Mouse (Mus musculus): ENCODE results near the gene Fgf15. TPM values are rescaled to one million over a fixed set of nuclear protein-coding genes. Genes with fewer than 3 reads are reported as not detected.

The Fgf15 gene
- total RNA-seq, 1 experiment, result 10.8 TPM

DNA sequence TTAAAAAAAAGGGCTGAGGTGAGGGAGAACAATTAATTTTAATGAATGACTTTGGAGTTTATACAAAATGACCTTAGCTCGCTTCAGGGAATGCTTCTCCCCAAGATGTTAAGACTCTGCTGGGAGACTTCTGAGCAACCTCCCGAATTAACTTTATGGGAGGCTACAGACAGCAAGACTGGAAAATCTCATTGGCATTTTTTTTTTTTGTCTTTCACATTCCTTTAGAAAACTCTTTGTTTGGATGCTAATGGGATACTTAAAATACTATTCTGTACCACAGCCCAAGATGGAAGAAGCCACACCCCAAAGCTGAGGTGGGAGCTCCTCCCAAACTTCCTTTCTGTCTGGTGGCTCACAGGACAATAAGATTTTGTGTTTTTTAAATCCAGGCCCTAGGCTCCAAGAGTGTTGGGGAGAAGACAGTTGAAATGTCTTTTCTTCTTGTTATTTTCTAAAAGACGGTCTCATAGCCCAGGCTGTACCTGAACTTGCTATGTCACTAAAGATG lies 32.1 kb upstream of the Fgf15 start:
- H3K36me3 ChIP-seq (ENCODE audit: control insufficient read depth, insufficient read depth, low read length, poor library complexity, severe bottlenecking), result peaks cover 30% of the 10 kb centered on the region
- H3K4me3 ChIP-seq (ENCODE audit: insufficient read depth in 1 of 2, low read depth in 1 of 2, low read length in 2 of 2, poor library complexity in 1 of 2, severe bottlenecking in 1 of 2), result peak overlapping the region; percentile 86 to 93
- in situ Hi-C loops (cut with MboI; ENCODE audit: low sequenced_read_pairs in 2 of 2, unreplicated experiment in 2 of 2), result no loop called here
- H3K9me3 ChIP-seq (ENCODE audit: control insufficient read depth, insufficient read depth, low read depth, low read length), result no peaks in the 10 kb centered on the region
- TF ChIP-seq CHD2 (IDR thresholded peaks at IDR 0.05; ENCODE audit: low read depth, low read length) (no peak), MAFK (IDR thresholded peaks at IDR 0.05; ENCODE audit: insufficient read depth, low read depth, low read length) (no peak), ZNF384 (IDR thresholded peaks at IDR 0.05; ENCODE audit: low read depth, low read length) (peak; percentile 96), HCFC1 (IDR thresholded peaks at IDR 0.05; ENCODE audit: borderline replicate concordance, insufficient read depth, low read length) (no peak), ZC3H11A (IDR thresholded peaks at IDR 0.05; ENCODE audit: borderline replicate concordance, low read depth, low read length) (no peak)
- H3K9ac ChIP-seq (ENCODE audit: insufficient read depth, low read depth, low read length, poor library complexity, severe bottlenecking), result peak overlapping the region; percentile 82; the same call in 1 of the 2 replicates
- peak overlapping the region; percentile 88; the same call in 1 of the 2 replicates for H3K27ac ChIP-seq (ENCODE audit: insufficient read depth, low read depth, low read length, poor library complexity, severe bottlenecking)
- H3K4me1 ChIP-seq (ENCODE audit: control insufficient read depth in 2 of 2, insufficient read depth in 2 of 2, low read length in 2 of 2, poor library complexity in 1 of 2), result peaks cover 6 to 30% of the 10 kb centered on the region in 2 experiments; a peak in 3 of 4 replicates
- peak; percentile 86 for DNase-seq (ENCODE audit: low read depth, low spot score)

DNA sequence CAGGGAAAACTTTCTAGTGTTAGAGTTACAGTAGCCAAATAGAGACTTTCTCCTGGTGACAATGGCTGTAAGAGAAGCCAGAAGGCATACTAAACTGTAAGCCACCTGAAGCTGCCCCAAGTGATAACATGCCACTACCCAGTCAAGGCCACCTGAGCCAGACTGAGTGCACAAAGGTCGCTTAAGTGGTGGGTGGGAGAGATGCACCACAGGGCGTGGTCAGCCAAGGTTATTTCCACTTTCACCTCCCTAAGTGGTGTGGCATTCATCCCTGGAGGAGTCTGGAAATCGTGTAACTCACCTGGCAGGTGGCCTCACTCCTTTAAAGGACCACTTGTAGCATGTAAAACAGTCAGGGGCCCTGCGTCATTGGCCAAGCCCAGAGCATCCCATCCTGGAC lies 29.2 kb upstream of the Fgf15 start:
- in situ Hi-C loops (cut with MboI; ENCODE audit: low sequenced_read_pairs in 2 of 2, unreplicated experiment in 2 of 2), result no loop called here
- TF ChIP-seq ZNF384 (IDR thresholded peaks at IDR 0.05; ENCODE audit: low read depth, low read length) (no peak), MAFK (IDR thresholded peaks at IDR 0.05; ENCODE audit: insufficient read depth, low read depth, low read length) (no peak), ZC3H11A (IDR thresholded peaks at IDR 0.05; ENCODE audit: borderline replicate concordance, low read depth, low read length) (no peak), HCFC1 (IDR thresholded peaks at IDR 0.05; ENCODE audit: borderline replicate concordance, insufficient read depth, low read length) (no peak), CHD2 (IDR thresholded peaks at IDR 0.05; ENCODE audit: low read depth, low read length) (no peak)

DNA sequence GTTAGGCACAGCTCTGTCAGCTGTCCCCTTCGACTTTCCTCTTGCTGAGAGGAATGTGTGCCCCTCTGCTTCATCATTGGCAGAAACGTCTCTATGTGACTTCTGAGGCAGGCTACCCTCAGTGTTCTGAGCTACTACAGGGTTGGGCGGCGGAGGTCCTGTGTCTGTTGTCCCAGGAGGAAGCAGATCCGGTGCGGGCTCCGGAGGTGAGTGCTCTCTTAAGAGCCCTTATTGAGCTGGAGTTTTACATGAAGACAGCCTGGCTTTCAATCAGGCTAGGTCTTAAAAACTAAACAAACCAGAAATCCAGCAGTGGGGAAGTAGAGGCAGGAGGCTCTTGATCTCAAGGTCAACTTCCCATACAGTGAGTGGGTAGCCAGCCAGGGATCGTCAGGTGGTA lies 28.7 kb upstream of the Fgf15 start:
- DNase-seq (ENCODE audit: low read depth, low spot score), result no peak
- H3K36me3 ChIP-seq (ENCODE audit: control insufficient read depth, insufficient read depth, low read length, poor library complexity, severe bottlenecking), result peaks cover 24% of the 10 kb centered on the region
- no peak overlapping the region for H3K4me3 ChIP-seq (ENCODE audit: insufficient read depth in 1 of 2, low read depth in 1 of 2, low read length in 2 of 2, poor library complexity in 1 of 2, severe bottlenecking in 1 of 2)
- H3K9me3 ChIP-seq (ENCODE audit: control insufficient read depth, insufficient read depth, low read depth, low read length), result no peaks in the 10 kb centered on the region
- H3K4me1 ChIP-seq (ENCODE audit: control insufficient read depth in 2 of 2, insufficient read depth in 2 of 2, low read length in 2 of 2, poor library complexity in 1 of 2), result peaks cover 10 to 30% of the 10 kb centered on the region in 2 experiments
- TF ChIP-seq ZNF384 (IDR thresholded peaks at IDR 0.05; ENCODE audit: low read depth, low read length) (no peak), HCFC1 (IDR thresholded peaks at IDR 0.05; ENCODE audit: borderline replicate concordance, insufficient read depth, low read length) (no peak), ZC3H11A (IDR thresholded peaks at IDR 0.05; ENCODE audit: borderline replicate concordance, low read depth, low read length) (no peak), CHD2 (IDR thresholded peaks at IDR 0.05; ENCODE audit: low read depth, low read length) (no peak), MAFK (IDR thresholded peaks at IDR 0.05; ENCODE audit: insufficient read depth, low read depth, low read length) (no peak)
- H3K9ac ChIP-seq (ENCODE audit: insufficient read depth, low read depth, low read length, poor library complexity, severe bottlenecking), result no peak overlapping the region
- peak overlapping the region; percentile 73 for H3K27ac ChIP-seq (ENCODE audit: insufficient read depth, low read depth, low read length, poor library complexity, severe bottlenecking)
- in situ Hi-C loops (cut with MboI; ENCODE audit: low sequenced_read_pairs in 2 of 2, unreplicated experiment in 2 of 2), result no loop called here

More for the DNA sequence above, 29.2 kb upstream of the Fgf15 start:
- Histone ChIP-seq H3K36me3 (ENCODE audit: control insufficient read depth, insufficient read depth, low read length, poor library complexity, severe bottlenecking) (peaks cover 28% of the 10 kb centered on the region), H3K4me3 (ENCODE audit: insufficient read depth in 1 of 2, low read depth in 1 of 2, low read length in 2 of 2, poor library complexity in 1 of 2, severe bottlenecking in 1 of 2) (no peak overlapping the region), H3K9me3 (ENCODE audit: control insufficient read depth, insufficient read depth, low read depth, low read length) (no peaks in the 10 kb centered on the region), H3K27ac (ENCODE audit: insufficient read depth, low read depth, low read length, poor library complexity, severe bottlenecking) (peak overlapping the region; percentile 73), H3K4me1 (ENCODE audit: control insufficient read depth in 2 of 2, insufficient read depth in 2 of 2, low read length in 2 of 2, poor library complexity in 1 of 2) (peaks cover 7 to 27% of the 10 kb centered on the region in 2 experiments), H3K9ac (ENCODE audit: insufficient read depth, low read depth, low read length, poor library complexity, severe bottlenecking) (no peak overlapping the region)
- DNase-seq (ENCODE audit: low read depth, low spot score), result no peak

DNA sequence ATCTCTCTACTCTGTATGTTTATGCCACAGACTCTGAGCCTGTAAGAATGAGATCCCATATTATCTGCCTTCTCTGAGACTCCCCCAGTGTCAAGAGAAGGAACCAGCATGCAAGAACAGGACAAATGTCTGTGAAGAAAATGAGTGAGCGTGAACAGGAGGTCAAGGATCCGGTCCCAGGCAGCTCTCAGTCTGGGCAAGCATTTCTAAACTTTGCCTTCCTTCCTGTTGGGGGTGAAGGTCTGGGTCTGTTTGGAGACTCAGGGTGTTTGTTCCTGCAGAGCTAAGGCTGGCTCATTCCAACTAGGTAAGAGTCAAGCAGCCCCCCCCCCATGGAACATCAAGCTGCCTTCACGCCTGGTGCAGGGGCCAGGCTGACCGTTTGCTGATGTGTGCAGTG lies 23.9 kb upstream of the Fgf15 start:
- no peaks in the 10 kb centered on the region for H3K9me3 ChIP-seq (ENCODE audit: control insufficient read depth, insufficient read depth, low read depth, low read length)
- in situ Hi-C loops (cut with MboI; ENCODE audit: low sequenced_read_pairs in 2 of 2, unreplicated experiment in 2 of 2), result no loop called here
- H3K27ac ChIP-seq (ENCODE audit: insufficient read depth, low read depth, low read length, poor library complexity, severe bottlenecking), result no peak overlapping the region
- DNase-seq (ENCODE audit: low read depth, low spot score), result no peak
- H3K4me1 ChIP-seq (ENCODE audit: control insufficient read depth in 2 of 2, insufficient read depth in 2 of 2, low read length in 2 of 2, poor library complexity in 1 of 2), result peaks cover 10 to 37% of the 10 kb centered on the region in 2 experiments
- H3K36me3 ChIP-seq (ENCODE audit: control insufficient read depth, insufficient read depth, low read length, poor library complexity, severe bottlenecking), result no peaks in the 10 kb centered on the region
- H3K4me3 ChIP-seq (ENCODE audit: insufficient read depth in 1 of 2, low read depth in 1 of 2, low read length in 2 of 2, poor library complexity in 1 of 2, severe bottlenecking in 1 of 2), result no peak overlapping the region
- H3K9ac ChIP-seq (ENCODE audit: insufficient read depth, low read depth, low read length, poor library complexity, severe bottlenecking), result no peak overlapping the region
- TF ChIP-seq HCFC1 (IDR thresholded peaks at IDR 0.05; ENCODE audit: borderline replicate concordance, insufficient read depth, low read length) (no peak), MAFK (IDR thresholded peaks at IDR 0.05; ENCODE audit: insufficient read depth, low read depth, low read length) (no peak), ZNF384 (IDR thresholded peaks at IDR 0.05; ENCODE audit: low read depth, low read length) (no peak), ZC3H11A (IDR thresholded peaks at IDR 0.05; ENCODE audit: borderline replicate concordance, low read depth, low read length) (no peak), CHD2 (IDR thresholded peaks at IDR 0.05; ENCODE audit: low read depth, low read length) (no peak)

Data from ES-E14 (cell line).